Mouse (Mus musculus): ENCODE data around the gene 9630041A04Rik. TPM values are rescaled to one million over a fixed set of nuclear protein-coding genes. Genes with fewer than 3 reads are reported as not detected.
A peak's percentile ranks its signal among the peaks of the same experiment; 100 is the strongest.

9630041A04Rik gene
- total RNA-seq, 2 experiments from 2014 or later = not detected

GRCm38 (mm10) chr9:101915082-101915481, 53.4 kb downstream of the 9630041A04Rik start:
- no peak for DNase-seq
- intact Hi-C loops (cut with DNase I) = no loop called here

- no peak for DNase-seq
- intact Hi-C loops (cut with DNase I) = no loop called here
Observed at GRCm38 (mm10) chr9:101918771-101919170, 57.1 kb downstream of the 9630041A04Rik start.

- DNase-seq = no peak
- intact Hi-C loops (cut with DNase I) = no loop called here
Observed at GRCm38 (mm10) chr9:101919324-101919723, 57.7 kb downstream of the 9630041A04Rik start.

- intact Hi-C loops (cut with DNase I) = no loop called here
- DNase-seq = no peak
Observed at GRCm38 (mm10) chr9:101922846-101923245, 61.2 kb downstream of the 9630041A04Rik start.

GRCm38 (mm10) chr9:101924829-101925228, 63.2 kb downstream of the 9630041A04Rik start:
- intact Hi-C loops (cut with DNase I) = no loop called here
- DNase-seq = no peak

GRCm38 (mm10) chr9:101933946-101934573, 72.4 kb downstream of the 9630041A04Rik start:
- intact Hi-C loops (cut with DNase I) = no loop called here
- no peak for DNase-seq

GRCm38 (mm10) chr9:101934887-101935286, 73.2 kb downstream of the 9630041A04Rik start:
- no peak for DNase-seq
- intact Hi-C loops (cut with DNase I) = no loop called here

- no peak for DNase-seq
- intact Hi-C loops (cut with DNase I) = no loop called here
Observed at GRCm38 (mm10) chr9:101938066-101938465, 76.4 kb downstream of the 9630041A04Rik start.

GRCm38 (mm10) chr9:101939006-101939405, 77.4 kb downstream of the 9630041A04Rik start:
- intact Hi-C loops (cut with DNase I) = no loop called here
- no peak for DNase-seq

- no peak for DNase-seq
- intact Hi-C loops (cut with DNase I) = no loop called here
Observed at GRCm38 (mm10) chr9:101940182-101940581, 78.5 kb downstream of the 9630041A04Rik start.

GRCm38 (mm10) chr9:101942058-101942669, 80.5 kb downstream of the 9630041A04Rik start:
- intact Hi-C loops (cut with DNase I) = no loop called here
- DNase-seq = no peak

GRCm38 (mm10) chr9:101945326-101945725, 83.7 kb downstream of the 9630041A04Rik start:
- DNase-seq = peak in 1 of 2 experiments; percentile 5
- intact Hi-C loops (cut with DNase I) = no loop called here

GRCm38 (mm10) chr9:101945814-101946213, 84.2 kb downstream of the 9630041A04Rik start:
- intact Hi-C loops (cut with DNase I) = no loop called here

GRCm38 (mm10) chr9:101950101-101950500, 88.5 kb downstream of the 9630041A04Rik start:
- no peak for DNase-seq
- intact Hi-C loops (cut with DNase I) = no loop called here

More at GRCm38 (mm10) chr9:101945814-101946213, 84.2 kb downstream of the 9630041A04Rik start:
- no peak for DNase-seq

- DNase-seq = peak in 1 of 2 experiments; percentile 39
- intact Hi-C loops (cut with DNase I) = no loop called here
Observed at GRCm38 (mm10) chr9:101954529-101954928, 92.9 kb downstream of the 9630041A04Rik start.

- intact Hi-C loops (cut with DNase I) = loop anchor here (5.0 kb wide), 1 partner anchor 46 kb away; no protein-coding TSS in a partner anchor
- no peak for DNase-seq
Observed at GRCm38 (mm10) chr9:101956228-101956627, 94.6 kb downstream of the 9630041A04Rik start.

GRCm38 (mm10) chr9:101971806-101972205, 110.2 kb downstream of the 9630041A04Rik start:
- DNase-seq = no peak
- intact Hi-C loops (cut with DNase I) = no loop called here

GRCm38 (mm10) chr9:101972314-101972713, 110.7 kb downstream of the 9630041A04Rik start:
- intact Hi-C loops (cut with DNase I) = no loop called here
- no peak for DNase-seq

GRCm38 (mm10) chr9:101976884-101977465, 115.3 kb downstream of the 9630041A04Rik start:
- intact Hi-C loops (cut with DNase I) = no loop called here

GRCm38 (mm10) chr9:101981161-101981560, 119.5 kb downstream of the 9630041A04Rik start:
- no peak for DNase-seq
- intact Hi-C loops (cut with DNase I) = no loop called here

More at GRCm38 (mm10) chr9:101976884-101977465, 115.3 kb downstream of the 9630041A04Rik start:
- no peak for DNase-seq

GRCm38 (mm10) chr9:101982378-101982777, 120.7 kb downstream of the 9630041A04Rik start:
- no peak for DNase-seq
- intact Hi-C loops (cut with DNase I) = no loop called here

- intact Hi-C loops (cut with DNase I) = no loop called here
- DNase-seq = no peak
Observed at GRCm38 (mm10) chr9:101986910-101987309, 125.3 kb downstream of the 9630041A04Rik start.
